Mouse (Mus musculus) urinary bladder, postnatal 4 days (tissue): ENCODE data around the gene Gm12887.

Experiments
- DNase-seq, 2 experiments: peaks; one replicate each; pipeline ENCODE4 v3.0.0; 2021 to 2022; ENCODE audit warnings: low spot score in 2 of 2

The Gm12887 gene

GRCm38 (mm10) chr4:121622003-121622402 is at the start of gene Gm12887:
Gene Gm12887 (minus strand): TSS chr4:121622103.
- no peak for DNase-seq

GRCm38 (mm10) chr4:121657040-121657439 is 35.1 kb upstream of the Gm12887 start:
- no peak for DNase-seq
